Mouse (Mus musculus) CH12.LX (cell line): ENCODE measurements around the gene Klhl28. TPM values are rescaled to one million over a fixed set of nuclear protein-coding genes. Genes with fewer than 3 reads are reported as not detected.

ENCODE experiments used
- DNase-seq: peaks from one replicate; pipeline ENCODE4 v3.0.0-alpha.2; 2013; ENCODE audit errors: extremely low read depth
- H3K27ac ChIP-seq: 2 replicates; pipeline ENCODE4 v1.5.1; 2012; ENCODE audit warnings: low read depth, mild to moderate bottlenecking, control low read depth, moderate library complexity; ENCODE audit not compliant: insufficient read depth
- H3K27me3 ChIP-seq: replicated peaks from 2 replicates; pipeline ENCODE3; 2012; ENCODE audit warnings: inconsistent platforms
- H3K36me3 ChIP-seq, 2 experiments: replicated peaks in 1 of 2; 2 replicates each; pipeline versions ENCODE3 to v1.6.1; 2012; ENCODE audit warnings: inconsistent platforms in 1 of 2, low read length in 1 of 2, mild to moderate bottlenecking in 1 of 2, mixed read lengths in 1 of 2, moderate library complexity in 1 of 2; ENCODE audit not compliant: control insufficient read depth in 1 of 2, insufficient read depth in 1 of 2
- H3K4me1 ChIP-seq, 2 experiments: 2 replicates each; pipeline ENCODE4 v1.6.1; 2012; ENCODE audit warnings: inconsistent platforms in 1 of 2, moderate library complexity in 1 of 2; ENCODE audit not compliant: insufficient read depth in 2 of 2, control insufficient read depth in 1 of 2
- H3K4me2 ChIP-seq: 2 replicates; pipeline ENCODE4 v1.6.1; 2012; ENCODE audit warnings: low read depth, mild to moderate bottlenecking, control low read depth; ENCODE audit not compliant: poor library complexity, insufficient read depth, severe bottlenecking
- H3K4me3 ChIP-seq, 3 experiments: fragments of 150-350 bp in 1 of 3; sonication (generic) in 1 of 3; replicated peaks in 1 of 3; 2 replicates each; pipeline versions ENCODE3 to v1.5.1; 2011 to 2012; ENCODE audit warnings: low read depth in 2 of 3, low read length in 2 of 3, mild to moderate bottlenecking in 2 of 3, moderate library complexity in 2 of 3, control low read depth in 1 of 3, improper control_type of control experiment in 1 of 3, inconsistent platforms in 1 of 3, mixed read lengths in 1 of 3; ENCODE audit not compliant: poor library complexity in 1 of 3
- H3K79me2 ChIP-seq: replicated peaks from 2 replicates; pipeline ENCODE4 v1.6.1; 2012; ENCODE audit warnings: mild to moderate bottlenecking, moderate library complexity; ENCODE audit not compliant: control insufficient read depth, poor library complexity, insufficient read depth, severe bottlenecking; ENCODE audit errors: extremely low read depth
- H3K9ac ChIP-seq: 2 replicates; pipeline ENCODE4 v1.6.1; 2012; ENCODE audit warnings: low read depth, mild to moderate bottlenecking, control low read depth, moderate library complexity; ENCODE audit not compliant: insufficient read depth
- H3K9me3 ChIP-seq: replicated peaks from 2 replicates; pipeline ENCODE3; 2012; ENCODE audit warnings: low read length, inconsistent platforms, mixed read lengths
- BHLHE40 ChIP-seq: IDR thresholded peaks from 2 replicates; pipeline ENCODE4 v1.6.1; 2011; ENCODE audit warnings: mild to moderate bottlenecking, low read depth, low read length, improper control_type of control experiment
- CHD1 ChIP-seq: IDR thresholded peaks from 2 replicates; pipeline ENCODE4 v1.6.1; 2012; ENCODE audit warnings: low read depth, low read length, improper control_type of control experiment, inconsistent platforms
- CHD2 ChIP-seq: IDR thresholded peaks from 2 replicates; pipeline ENCODE4 v1.6.1; 2011; ENCODE audit warnings: low read length, improper control_type of control experiment
- CTCF ChIP-seq, 2 experiments: IDR thresholded peaks in 1 of 2; conservative IDR thresholded peaks in 1 of 2; 2 replicates each; pipeline ENCODE4 v1.5.1; 2011 to 2012; ENCODE audit warnings: low read depth in 2 of 2, low read length in 2 of 2, improper control_type of control experiment in 1 of 2, inconsistent platforms in 1 of 2, mild to moderate bottlenecking in 1 of 2, moderate library complexity in 1 of 2
- E2F4 ChIP-seq: IDR thresholded peaks from 2 replicates; pipeline ENCODE4 v1.6.1; 2011; ENCODE audit warnings: low read depth, low read length, improper control_type of control experiment; ENCODE audit not compliant: insufficient replicate concordance
- EP300 ChIP-seq: IDR thresholded peaks from 2 replicates; pipeline ENCODE4 v1.6.1; 2011; ENCODE audit warnings: low read length, improper control_type of control experiment
- IRF4 ChIP-seq: IDR thresholded peaks from 2 replicates; pipeline ENCODE4 v1.6.1; 2014; ENCODE audit warnings: low read depth, mild to moderate bottlenecking, inconsistent platforms, low read length, improper control_type of control experiment
- JUND ChIP-seq: conservative IDR thresholded peaks from 2 replicates; pipeline ENCODE4 v1.6.1; 2011; ENCODE audit warnings: low read depth, low read length, improper control_type of control experiment
- KAT2A ChIP-seq: IDR thresholded peaks from 2 replicates; pipeline ENCODE4 v1.6.1; 2012; ENCODE audit warnings: low read length, improper control_type of control experiment, inconsistent platforms; ENCODE audit not compliant: insufficient replicate concordance
- MAFK ChIP-seq: IDR thresholded peaks from 2 replicates; pipeline ENCODE4 v1.6.1; 2011; ENCODE audit warnings: low read length, improper control_type of control experiment; ENCODE audit not compliant: insufficient replicate concordance
- MAX ChIP-seq: IDR thresholded peaks from 2 replicates; pipeline ENCODE4 v1.6.1; 2011; ENCODE audit warnings: low read length, improper control_type of control experiment
- MAZ ChIP-seq: IDR thresholded peaks from 2 replicates; pipeline ENCODE4 v1.6.1; 2012; ENCODE audit warnings: low read depth, mild to moderate bottlenecking, inconsistent platforms, low read length, improper control_type of control experiment, moderate library complexity
- MEF2A ChIP-seq: IDR thresholded peaks from 2 replicates; pipeline ENCODE4 v1.6.1; 2014; ENCODE audit warnings: low read depth, mild to moderate bottlenecking, inconsistent platforms, low read length, improper control_type of control experiment, borderline replicate concordance
- MYC ChIP-seq: IDR thresholded peaks from 2 replicates; pipeline ENCODE4 v1.6.1; 2011; ENCODE audit warnings: low read depth, mild to moderate bottlenecking, improper control_type of control experiment, low read length
- NELFE ChIP-seq: IDR thresholded peaks from 2 replicates; pipeline ENCODE4 v1.6.1; 2011; ENCODE audit warnings: low read depth, low read length, improper control_type of control experiment
- POLR2A ChIP-seq: IDR thresholded peaks from 2 replicates; pipeline ENCODE4 v1.6.1; 2011; ENCODE audit warnings: low read depth, mild to moderate bottlenecking, improper control_type of control experiment, low read length
- POLR2AphosphoS2 ChIP-seq: IDR thresholded peaks from 2 replicates; pipeline ENCODE4 v1.6.1; 2011; ENCODE audit warnings: low read depth, low read length, improper control_type of control experiment
- RAD21 ChIP-seq: IDR thresholded peaks from 2 replicates; pipeline ENCODE4 v1.6.1; 2011; ENCODE audit warnings: low read depth, mild to moderate bottlenecking, low read length, improper control_type of control experiment, moderate library complexity
- SMC3 ChIP-seq: IDR thresholded peaks from 2 replicates; pipeline ENCODE4 v1.6.1; 2011; ENCODE audit warnings: low read depth, low read length, improper control_type of control experiment
- dilution Hi-C: fragments of 300-500 bp; cut with MboI; formaldehyde crosslinking; loops from 2 replicates; pipeline ENCODE4 v1.14.3; 2020; ENCODE audit warnings: low sequenced_read_pairs; ENCODE audit not compliant: extremely low pct_unique_long_range_greater_than_20kb, extremely low pct_ligation_motif_present
- in situ Hi-C: fragments of 300-500 bp; cut with MboI; formaldehyde crosslinking; loops from 3 replicates; pipeline ENCODE4 v1.14.3; 2019; ENCODE audit warnings: low sequenced_read_pairs, low pct_ligation_motif_present, low pct_unique_long_range_greater_than_20kb, mixed read lengths
- polyA plus RNA-seq: library from polyadenylated mRNA; unstranded; fragments of >175 nt; gene quantifications from 2 replicates; pipeline ENCODE4 v1.2.1, GENCODE M21; 2012; ENCODE audit warnings: low read depth; ENCODE audit not compliant: insufficient read length
- total RNA-seq, 2 experiments: library from RNA; depleted of rRNA; stranded (reverse); fragments of 300-350 nt in 1 of 2; fragments of >200 nt in 1 of 2; gene quantifications; 2 replicates each; pipeline ENCODE4 v1.2.3; 2012 to 2014

Klhl28 gene
- total and polyA plus RNA-seq, 3 experiments: 9.5 to 17.9 (median 16.6) TPM

GRCm38 (mm10) chr12:64902506-64902905, 62.8 kb downstream of the Klhl28 start:
- Histone ChIP-seq H3K9ac (no peak overlapping the region), H3K79me2 (no peaks in the 10 kb centered on the region), H3K27me3 (peaks cover 2% of the 10 kb centered on the region), H3K4me1 (0 out of 4 replicates have a peak, but pooled peaks cover 0 to 3% of the 10 kb centered on the region in 2 experiments), H3K4me2 (no peak overlapping the region), H3K36me3 (no peaks in the 10 kb centered on the region), H3K9me3 (no peaks in the 10 kb centered on the region), H3K4me3 (no peak overlapping the region), H3K27ac (no peak overlapping the region)
- DNase-seq: no peak
- dilution Hi-C loops (no loop called here), in situ Hi-C loops (no loop called here)
- TF ChIP-seq E2F4 (no peak), CHD2 (no peak), EP300 (no peak), KAT2A (no peak), JUND (no peak), CHD1 (no peak), POLR2A (no peak), MEF2A (no peak), BHLHE40 (no peak), MAX (no peak), POLR2AphosphoS2 (no peak), MAZ (no peak), IRF4 (no peak), MAFK (no peak), CTCF (conservative IDR thresholded peaks at IDR 0.05 in 1 of 2, IDR thresholded peaks at IDR 0.05 in 1 of 2; ENCODE audit: low read depth in 2 of 2, low read length in 2 of 2) (no peak)

- peaks cover 2% of the 10 kb centered on the region for H3K27me3 ChIP-seq
- no peak overlapping the region for H3K4me3 ChIP-seq
- no peak overlapping the region for H3K4me2 ChIP-seq
- no peaks in the 10 kb centered on the region for H3K9me3 ChIP-seq
- peak; percentile 66 to 86 for TF ChIP-seq CTCF (conservative IDR thresholded peaks at IDR 0.05 in 1 of 2, IDR thresholded peaks at IDR 0.05 in 1 of 2; ENCODE audit: low read depth in 2 of 2, low read length in 2 of 2)
- TF ChIP-seq RAD21: peak; percentile 94
- peak; percentile 64 for TF ChIP-seq SMC3
- no peak for TF ChIP-seq POLR2AphosphoS2
- TF ChIP-seq NELFE: peak; percentile 26; the same call in 1 of the 2 replicates
- peak; percentile 48; the same call in 1 of the 2 replicates for TF ChIP-seq MYC
- H3K79me2 ChIP-seq: no peaks in the 10 kb centered on the region
- H3K27ac ChIP-seq: no peak overlapping the region
- peak; percentile 61 for DNase-seq
- no peaks in the 10 kb centered on the region for H3K36me3 ChIP-seq
- 0 out of 4 replicates have a peak, but pooled peaks cover 0 to 3% of the 10 kb centered on the region in 2 experiments for H3K4me1 ChIP-seq
- dilution Hi-C loops: no loop called here
- in situ Hi-C loops: no loop called here
- H3K9ac ChIP-seq: no peak overlapping the region
These were observed 68.1 kb downstream of the Klhl28 start for GRCm38 (mm10) chr12:64897060-64897730.

Other genes with a start within 250 kb of the Klhl28 start
- 0.42 and 0.93 TPM in 2 replicates for gene Gm527, start 47.6 kb downstream of the Klhl28 start, total RNA-seq (2012; rRNA removed)
- 2.0 and 2.6 TPM in 2 replicates for gene Gm527, start 47.6 kb downstream of the Klhl28 start, total RNA-seq (2014; rRNA removed)
- gene Gm527, start 47.6 kb downstream of the Klhl28 start, polyA plus RNA-seq: 1.7 and 2.0 TPM in 2 replicates
- 24.1 and 24.3 TPM in 2 replicates for gene Togaram1, start 270 bp upstream of the Klhl28 start, total RNA-seq (2012; rRNA removed)
- 29.5 and 34.4 TPM in 2 replicates for gene Togaram1, start 270 bp upstream of the Klhl28 start, total RNA-seq (2014; rRNA removed)
- 19.1 and 22.6 TPM in 2 replicates for gene Togaram1, start 270 bp upstream of the Klhl28 start, polyA plus RNA-seq
- 15.3 and 17.7 TPM in 2 replicates for gene Prpf39, start 70.8 kb upstream of the Klhl28 start, total RNA-seq (2012; rRNA removed)
- 29.6 and 42.2 TPM in 2 replicates for gene Prpf39, start 70.8 kb upstream of the Klhl28 start, total RNA-seq (2014; rRNA removed)
- gene Prpf39, start 70.8 kb upstream of the Klhl28 start, polyA plus RNA-seq: 33.2 and 34.9 TPM in 2 replicates
- 260 and 265 TPM in 2 replicates for gene Fkbp3, start 108.5 kb upstream of the Klhl28 start, total RNA-seq (2012; rRNA removed)
- gene Fkbp3, start 108.5 kb upstream of the Klhl28 start, total RNA-seq (2014; rRNA removed): 518 and 546 TPM in 2 replicates
- gene Fkbp3, start 108.5 kb upstream of the Klhl28 start, polyA plus RNA-seq: 350 and 351 TPM in 2 replicates
- 11.7 and 13.3 TPM in 2 replicates for gene Fancm, start 110.1 kb upstream of the Klhl28 start, total RNA-seq (2012; rRNA removed)
- 13.7 TPM in 2 replicates for gene Fancm, start 110.1 kb upstream of the Klhl28 start, total RNA-seq (2014; rRNA removed)
- gene Fancm, start 110.1 kb upstream of the Klhl28 start, polyA plus RNA-seq: 15.4 and 16.5 TPM in 2 replicates
- gene Mis18bp1, start 207.1 kb upstream of the Klhl28 start, total RNA-seq (2012; rRNA removed): 12.0 and 14.4 TPM in 2 replicates
- 34.2 and 39.7 TPM in 2 replicates for gene Mis18bp1, start 207.1 kb upstream of the Klhl28 start, total RNA-seq (2014; rRNA removed)
- gene Mis18bp1, start 207.1 kb upstream of the Klhl28 start, polyA plus RNA-seq: 22.7 and 27.5 TPM in 2 replicates